Mouse (Mus musculus) liver, adult 2 months (tissue): ENCODE data around the gene Wsb1. TPM values are rescaled to one million over a fixed set of nuclear protein-coding genes. Genes with fewer than 3 reads are reported as not detected.
A peak's percentile ranks its signal among the peaks of the same experiment; 100 is the strongest.

ENCODE experiments used
- DNase-seq: peaks from one replicate; pipeline ENCODE4 v3.0.0-alpha.2; 2011; ENCODE audit warnings: low read depth, low spot score; ENCODE audit errors: extremely low read depth
- H3K27ac ChIP-seq: fragments of 200-500 bp; replicated peaks from 2 replicates; pipeline ENCODE4 v1.5.1; 2012; ENCODE audit warnings: low read depth, mild to moderate bottlenecking, control low read depth, inconsistent platforms, low read length; ENCODE audit not compliant: insufficient read depth
- H3K27me3 ChIP-seq: fragments of 200-500 bp; 2 replicates; pipeline ENCODE4 v1.6.1; 2012; ENCODE audit warnings: mild to moderate bottlenecking, moderate library complexity, low read length, inconsistent platforms; ENCODE audit not compliant: control insufficient read depth, insufficient read depth
- H3K36me3 ChIP-seq: fragments of 200-500 bp; 2 replicates; pipeline ENCODE4 v1.6.1; 2012; ENCODE audit warnings: low read length, inconsistent platforms; ENCODE audit not compliant: control insufficient read depth, insufficient read depth
- H3K4me1 ChIP-seq: fragments of 200-500 bp; 2 replicates; pipeline ENCODE4 v1.6.1; 2011; ENCODE audit warnings: low read length; ENCODE audit not compliant: control insufficient read depth, insufficient read depth
- H3K4me3 ChIP-seq: fragments of 200-500 bp; 2 replicates; pipeline ENCODE4 v1.5.1; 2011; ENCODE audit warnings: low read depth, mild to moderate bottlenecking, control low read depth, low read length, moderate library complexity; ENCODE audit not compliant: insufficient read depth
- H3K79me2 ChIP-seq: fragments of 200-500 bp; 2 replicates; pipeline ENCODE4 v1.6.1; 2012; ENCODE audit warnings: inconsistent platforms, mild to moderate bottlenecking, low read length, moderate library complexity; ENCODE audit not compliant: control insufficient read depth, insufficient read depth
- H3K9ac ChIP-seq: fragments of 200-500 bp; 2 replicates; pipeline ENCODE4 v1.6.1; 2012; ENCODE audit warnings: low read depth, mild to moderate bottlenecking, control low read depth, inconsistent platforms, low read length
- CTCF ChIP-seq: fragments of 200-500 bp; IDR thresholded peaks from 2 replicates; pipeline ENCODE4 v1.5.1; 2011; ENCODE audit warnings: low read depth, low read length, control low read depth
- POLR2A ChIP-seq: fragments of 200-500 bp; IDR thresholded peaks from 2 replicates; pipeline ENCODE4 v1.6.1; 2011; ENCODE audit warnings: low read length, control low read depth; ENCODE audit not compliant: insufficient read depth; ENCODE audit errors: extremely low read depth
- WGBS: fragments of 180-500 bp; shearing (Covaris S2); methylation state at CpG from one replicate; pipeline ENCODE4 v1.1.7; 2018; 5-methylcytosine and 5-hydroxymethylcytosine counted together
- polyA plus RNA-seq: library from polyadenylated mRNA; depleted of rRNA; stranded (reverse); fragments of >200 nt; gene quantifications from 2 replicates; pipeline ENCODE4 v1.2.3, GENCODE M21; 2012; rRNA removed
- total RNA-seq: library from RNA; depleted of rRNA; stranded (reverse); fragments of >200 nt; gene quantifications from 2 replicates; pipeline ENCODE4 v1.2.3, GENCODE M21; 2014; rRNA removed

The Wsb1 gene
- total and polyA plus RNA-seq, 2 experiments: 20.6 to 23.4 TPM

GRCm38 (mm10) chr11:79197846-79198235 is 56.6 kb downstream of the Wsb1 start:
- Histone ChIP-seq H3K9ac (no peak overlapping the region), H3K79me2 (no peaks in the 10 kb centered on the region), H3K4me3 (no peak overlapping the region), H3K27me3 (no peaks in the 10 kb centered on the region), H3K27ac (no peak overlapping the region), H3K36me3 (no peaks in the 10 kb centered on the region), H3K4me1 (no peaks in the 10 kb centered on the region)
- DNase-seq: no peak
- 71% methylated on average over 6 of the region's 6 CpGs for WGBS
- TF ChIP-seq CTCF (no peak), POLR2A (no peak)

- Histone ChIP-seq H3K4me1 (no peaks in the 10 kb centered on the region), H3K79me2 (no peaks in the 10 kb centered on the region), H3K9ac (no peak overlapping the region), H3K27me3 (no peaks in the 10 kb centered on the region), H3K27ac (no peak overlapping the region), H3K4me3 (no peak overlapping the region), H3K36me3 (no peaks in the 10 kb centered on the region)
- 85% methylated on average over 13 of the region's 13 CpGs for WGBS
- no peak for TF ChIP-seq POLR2A
- TF ChIP-seq CTCF: no peak
- DNase-seq: no peak
Observed at GRCm38 (mm10) chr11:79196876-79197845, 57.3 kb downstream of the Wsb1 start.

- no peak overlapping the region for H3K9ac ChIP-seq
- no peaks in the 10 kb centered on the region for H3K27me3 ChIP-seq
- H3K36me3 ChIP-seq: no peaks in the 10 kb centered on the region
- no peak overlapping the region for H3K27ac ChIP-seq
- TF ChIP-seq POLR2A: no peak
- TF ChIP-seq CTCF: no peak
- no peaks in the 10 kb centered on the region for H3K79me2 ChIP-seq
- 91% methylated on average over 3 of the region's 3 CpGs for WGBS
- DNase-seq: no peak
- no peaks in the 10 kb centered on the region for H3K4me1 ChIP-seq
- no peak overlapping the region for H3K4me3 ChIP-seq
Observed at GRCm38 (mm10) chr11:79196196-79196869, 58.1 kb downstream of the Wsb1 start.

GRCm38 (mm10) chr11:79192176-79192575 is 62.3 kb downstream of the Wsb1 start:
- Histone ChIP-seq H3K79me2 (no peaks in the 10 kb centered on the region), H3K27ac (no peak overlapping the region), H3K9ac (no peak overlapping the region), H3K4me3 (no peak overlapping the region), H3K4me1 (no peaks in the 10 kb centered on the region), H3K27me3 (no peaks in the 10 kb centered on the region), H3K36me3 (no peaks in the 10 kb centered on the region)
- no peak for DNase-seq
- peak; percentile 70 for TF ChIP-seq CTCF
- no peak for TF ChIP-seq POLR2A
- WGBS: 95% methylated on average over 1 of the region's 1 CpGs

GRCm38 (mm10) chr11:79191214-79191613 is 63.3 kb downstream of the Wsb1 start:
- 91% methylated on average over 4 of the region's 4 CpGs for WGBS
- no peak for DNase-seq
- no peak for TF ChIP-seq CTCF
- TF ChIP-seq POLR2A: no peak

GRCm38 (mm10) chr11:79190257-79190656 is 64.2 kb downstream of the Wsb1 start:
- 90% methylated on average over 2 of the region's 2 CpGs for WGBS
- Histone ChIP-seq H3K36me3 (no peaks in the 10 kb centered on the region), H3K27ac (no peak overlapping the region), H3K4me3 (no peak overlapping the region), H3K79me2 (no peaks in the 10 kb centered on the region), H3K4me1 (no peaks in the 10 kb centered on the region), H3K27me3 (no peaks in the 10 kb centered on the region), H3K9ac (no peak overlapping the region)
- TF ChIP-seq CTCF: no peak
- no peak for TF ChIP-seq POLR2A
- no peak for DNase-seq

More at GRCm38 (mm10) chr11:79191214-79191613, 63.3 kb downstream of the Wsb1 start:
- no peaks in the 10 kb centered on the region for H3K27me3 ChIP-seq
- no peak overlapping the region for H3K27ac ChIP-seq
- H3K4me3 ChIP-seq: no peak overlapping the region
- no peaks in the 10 kb centered on the region for H3K79me2 ChIP-seq
- no peaks in the 10 kb centered on the region for H3K36me3 ChIP-seq
- H3K9ac ChIP-seq: no peak overlapping the region
- no peaks in the 10 kb centered on the region for H3K4me1 ChIP-seq

Other genes starting within 250 kb of the Wsb1 start
- 0.65 and 1.2 TPM in 2 replicates for gene Ksr1, start 108.3 kb downstream of the Wsb1 start, total RNA-seq
- gene Ksr1, start 108.3 kb downstream of the Wsb1 start, polyA plus RNA-seq: 1.2 and 1.5 TPM in 2 replicates
- not detected in 2 replicates for gene Gm9964, start 42.2 kb upstream of the Wsb1 start, total RNA-seq
- not detected in 2 replicates for gene Gm9964, start 42.2 kb upstream of the Wsb1 start, polyA plus RNA-seq
- 21.1 and 25.0 TPM in 2 replicates for gene Nf1, start 85.0 kb upstream of the Wsb1 start, total RNA-seq
- gene Nf1, start 85.0 kb upstream of the Wsb1 start, polyA plus RNA-seq: 3.6 and 5.5 TPM in 2 replicates
- not detected in 2 replicates for gene Omg, start 249.4 kb upstream of the Wsb1 start, total RNA-seq
- not detected in 2 replicates for gene Omg, start 249.4 kb upstream of the Wsb1 start, polyA plus RNA-seq